Mouse (Mus musculus): ENCODE measurements at regions not wholly inside any gene's neighbourhood (a gene's known extent, or its start where the extent isn't known, plus 50 kb on each side); places are given as distances from the start of the nearest gene placed in this dataset.
A peak's percentile ranks its signal among the peaks of the same experiment; 100 is the strongest.

- no peak for DNase-seq
Measured at GRCm38 (mm10) chr14:79852683-79853082, 81.6 kb upstream of the Pcdh8 start.

- no peak for DNase-seq
Measured at GRCm38 (mm10) chr14:79851795-79852194, 80.7 kb upstream of the Pcdh8 start.

- peak in 1 of 2 experiments; percentile 2 for DNase-seq
Measured at GRCm38 (mm10) chr14:79851231-79851630, 80.1 kb upstream of the Pcdh8 start.

GRCm38 (mm10) chr14:79849617-79850435, 78.7 kb upstream of the Pcdh8 start:
- no peak for DNase-seq

- no peak for DNase-seq
Measured at GRCm38 (mm10) chr14:79848116-79848515, 77.0 kb upstream of the Pcdh8 start.

GRCm38 (mm10) chr14:79844306-79844705, 73.2 kb upstream of the Pcdh8 start:
- DNase-seq = no peak

- DNase-seq = peak; percentile 8 to 45
Measured at GRCm38 (mm10) chr14:79843135-79843550, 72.0 kb upstream of the Pcdh8 start.

- no peak for DNase-seq
Measured at GRCm38 (mm10) chr14:79842734-79843133, 71.6 kb upstream of the Pcdh8 start.

- DNase-seq = no peak
Measured at GRCm38 (mm10) chr14:79837101-79837500, 66.0 kb upstream of the Pcdh8 start.

- DNase-seq = no peak
Measured at GRCm38 (mm10) chr14:79836186-79836585, 65.1 kb upstream of the Pcdh8 start.

GRCm38 (mm10) chr14:79824670-79825446, 53.7 kb upstream of the Pcdh8 start:
- no peak for DNase-seq

- no peak for DNase-seq
Measured at GRCm38 (mm10) chr14:79822453-79823117, 51.5 kb upstream of the Pcdh8 start.

GRCm38 (mm10) chr14:79822011-79822435, 50.9 kb upstream of the Pcdh8 start:
- no peak for DNase-seq

- DNase-seq = no peak
Measured at GRCm38 (mm10) chr14:79821352-79822010, 50.4 kb upstream of the Pcdh8 start.

All from kidney, adult 8-10 months (tissue).